Mouse (Mus musculus): ENCODE results near the gene Trio.

Trio gene

GRCm38 (mm10) chr15:28025447-28026166, at the start of gene Trio:
Gene Trio, minus strand, starts transcription at chr15:28025848.
- peak; percentile 45 for DNase-seq (ENCODE audit: low spot score)

GRCm38 (mm10) chr15:28074416-28074970, 48.8 kb upstream of the Trio start:
- no peak for DNase-seq (ENCODE audit: low spot score)

GRCm38 (mm10) chr15:28071601-28072000, 46.0 kb upstream of the Trio start:
- no peak for DNase-seq (ENCODE audit: low spot score)

- no peak for DNase-seq (ENCODE audit: low spot score)
These were observed 45.2 kb upstream of the Trio start for GRCm38 (mm10) chr15:28070771-28071419.

- no peak for DNase-seq (ENCODE audit: low spot score)
These were observed 44.6 kb upstream of the Trio start for GRCm38 (mm10) chr15:28070221-28070620.

- no peak for DNase-seq (ENCODE audit: low spot score)
These were observed 41.7 kb upstream of the Trio start for GRCm38 (mm10) chr15:28067373-28067772.

GRCm38 (mm10) chr15:28066468-28066867, 40.8 kb upstream of the Trio start:
- DNase-seq (ENCODE audit: low spot score), result no peak

GRCm38 (mm10) chr15:28065572-28065971, 39.9 kb upstream of the Trio start:
- DNase-seq (ENCODE audit: low spot score), result no peak

- no peak for DNase-seq (ENCODE audit: low spot score)
These were observed 39.1 kb upstream of the Trio start for GRCm38 (mm10) chr15:28064733-28065088.

GRCm38 (mm10) chr15:28064081-28064732, 38.6 kb upstream of the Trio start:
- DNase-seq (ENCODE audit: low spot score), result no peak

GRCm38 (mm10) chr15:28063466-28063865, 37.8 kb upstream of the Trio start:
- DNase-seq (ENCODE audit: low spot score), result no peak

GRCm38 (mm10) chr15:28062016-28062415, 36.4 kb upstream of the Trio start:
- DNase-seq (ENCODE audit: low spot score), result no peak

GRCm38 (mm10) chr15:28060977-28061376, 35.3 kb upstream of the Trio start:
- no peak for DNase-seq (ENCODE audit: low spot score)

GRCm38 (mm10) chr15:28060423-28060822, 34.8 kb upstream of the Trio start:
- DNase-seq (ENCODE audit: low spot score), result no peak

- no peak for DNase-seq (ENCODE audit: low spot score)
These were observed 31.9 kb upstream of the Trio start for GRCm38 (mm10) chr15:28057545-28057944.

- DNase-seq (ENCODE audit: low spot score), result no peak
These were observed 29.1 kb upstream of the Trio start for GRCm38 (mm10) chr15:28054731-28055130.

GRCm38 (mm10) chr15:28054111-28054510, 28.5 kb upstream of the Trio start:
- DNase-seq (ENCODE audit: low spot score), result no peak

- no peak for DNase-seq (ENCODE audit: low spot score)
These were observed 27.6 kb upstream of the Trio start for GRCm38 (mm10) chr15:28053226-28053625.

GRCm38 (mm10) chr15:28051811-28052210, 26.2 kb upstream of the Trio start:
- no peak for DNase-seq (ENCODE audit: low spot score)

GRCm38 (mm10) chr15:28051104-28051625, 25.5 kb upstream of the Trio start:
- no peak for DNase-seq (ENCODE audit: low spot score)

- DNase-seq (ENCODE audit: low spot score), result no peak
These were observed 22.1 kb upstream of the Trio start for GRCm38 (mm10) chr15:28047711-28048110.

- no peak for DNase-seq (ENCODE audit: low spot score)
These were observed 15.7 kb upstream of the Trio start for GRCm38 (mm10) chr15:28041158-28041865.

All from c-Kit-positive CD71-positive TER-119-positive erythroid progenitor cells, embryonic 14.5 days (primary cell).